Mouse (Mus musculus) hindbrain, embryonic 11.5 days (tissue): ENCODE data around the gene Il33. TPM values are rescaled to one million over a fixed set of nuclear protein-coding genes. Genes with fewer than 3 reads are reported as not detected.

Experiments
- ATAC-seq: fragments of 200-750 bp; cut with Nextera tagmentation; 2 replicates; pipeline ENCODE4 v1.8.0; 2017; ENCODE audit warnings: mild to moderate bottlenecking, moderate TSS enrichment, moderate library complexity; ENCODE audit not compliant: low FRiP score
- DNase-seq: peaks from one replicate; pipeline ENCODE4 v3.0.0-alpha.2; 2015; ENCODE audit warnings: low spot score
- H3K27ac ChIP-seq: fragments of 300-500 bp; sonication (generic); 2 replicates; pipeline ENCODE4 v1.5.1; 2014; ENCODE audit warnings: mild to moderate bottlenecking, low read depth, low read length
- H3K27me3 ChIP-seq: fragments of 300-500 bp; sonication (generic); 2 replicates; pipeline ENCODE4 v1.6.1; 2014; ENCODE audit warnings: mild to moderate bottlenecking, low read length, moderate library complexity, mixed read lengths; ENCODE audit not compliant: control insufficient read depth, insufficient read depth
- H3K36me3 ChIP-seq: fragments of 300-500 bp; sonication (generic); 2 replicates; pipeline ENCODE4 v1.6.1; 2014; ENCODE audit warnings: mild to moderate bottlenecking, low read length, moderate library complexity, mixed read lengths; ENCODE audit not compliant: control insufficient read depth, insufficient read depth
- H3K4me1 ChIP-seq: fragments of 300-500 bp; sonication (generic); replicated peaks from 2 replicates; pipeline ENCODE4 v1.6.1; 2014; ENCODE audit warnings: low read length, mixed read lengths; ENCODE audit not compliant: control insufficient read depth, insufficient read depth
- H3K4me2 ChIP-seq: fragments of 300-500 bp; sonication (generic); replicated peaks from 2 replicates; pipeline ENCODE4 v1.6.1; 2014; ENCODE audit warnings: mild to moderate bottlenecking, low read depth, low read length
- H3K4me3 ChIP-seq: fragments of 300-500 bp; sonication (generic); 2 replicates; pipeline ENCODE4 v1.5.1; 2014; ENCODE audit warnings: low read depth, low read length
- H3K9ac ChIP-seq: fragments of 300-500 bp; sonication (generic); 2 replicates; pipeline ENCODE4 v1.6.1; 2014; ENCODE audit warnings: low read depth, low read length
- H3K9me3 ChIP-seq: fragments of 300-500 bp; sonication (generic); 2 replicates; pipeline ENCODE4 v1.6.1; 2016; ENCODE audit warnings: low read length; ENCODE audit not compliant: control insufficient read depth
- WGBS: fragments of 180-500 bp; shearing (Covaris S2); extraction: QIAGEN DNeasy Blood & Tissue Kit; methylation state at CpG from one replicate; pipeline ENCODE4 v1.1.7; 2014; 5-methylcytosine and 5-hydroxymethylcytosine counted together
- polyA plus RNA-seq: library from polyadenylated mRNA; unstranded; fragments of >200 nt; fragmentation: Nextera tagmentation; extraction: Ambion mirVana; gene quantifications from 2 replicates; pipeline ENCODE4 v1.2.1, GENCODE M21; 2014

Il33 gene
- polyA plus RNA-seq, 1 experiment from 2014 or later = 2.1 TPM

DNA sequence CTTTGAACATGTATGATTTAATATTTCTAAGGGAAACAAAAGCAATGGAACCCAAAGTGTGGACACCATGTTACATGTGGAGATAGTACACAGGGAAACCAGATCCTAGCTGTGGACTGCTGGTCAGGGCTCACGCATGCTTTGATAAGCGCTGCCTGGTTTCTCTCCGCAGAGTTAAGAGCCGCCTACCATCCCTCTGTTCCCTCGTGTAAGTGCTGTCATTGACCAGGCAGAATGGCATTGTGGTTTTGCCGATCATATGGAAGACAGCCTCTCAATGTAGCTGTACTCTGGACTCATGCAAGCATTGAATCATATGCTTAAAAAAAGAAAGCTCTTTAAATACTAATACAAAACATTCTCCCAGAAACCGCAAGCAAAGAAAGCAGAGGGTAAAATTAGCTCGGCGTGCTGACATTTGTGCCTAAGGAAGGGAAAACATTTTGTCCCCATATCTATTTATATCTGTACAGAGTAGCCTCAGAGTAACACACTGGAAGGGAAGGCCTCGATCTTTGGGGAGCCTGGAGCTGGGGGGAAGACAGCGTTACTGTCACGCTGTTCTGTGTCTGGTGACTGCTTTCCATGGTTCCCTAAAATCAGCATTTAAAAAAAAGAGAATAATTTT, 61.7 kb downstream of the Il33 start:
- no peak for ATAC-seq
- Histone ChIP-seq H3K4me3 (no peak overlapping the region), H3K4me1 (no peaks in the 10 kb centered on the region), H3K36me3 (no peaks in the 10 kb centered on the region), H3K4me2 (no peak overlapping the region), H3K9ac (no peak overlapping the region), H3K27me3 (no peaks in the 10 kb centered on the region), H3K27ac (no peak overlapping the region), H3K9me3 (no peaks in the 10 kb centered on the region)
- 88% methylated on average over 12 of the region's 12 CpGs for WGBS
- no peak for DNase-seq

DNA sequence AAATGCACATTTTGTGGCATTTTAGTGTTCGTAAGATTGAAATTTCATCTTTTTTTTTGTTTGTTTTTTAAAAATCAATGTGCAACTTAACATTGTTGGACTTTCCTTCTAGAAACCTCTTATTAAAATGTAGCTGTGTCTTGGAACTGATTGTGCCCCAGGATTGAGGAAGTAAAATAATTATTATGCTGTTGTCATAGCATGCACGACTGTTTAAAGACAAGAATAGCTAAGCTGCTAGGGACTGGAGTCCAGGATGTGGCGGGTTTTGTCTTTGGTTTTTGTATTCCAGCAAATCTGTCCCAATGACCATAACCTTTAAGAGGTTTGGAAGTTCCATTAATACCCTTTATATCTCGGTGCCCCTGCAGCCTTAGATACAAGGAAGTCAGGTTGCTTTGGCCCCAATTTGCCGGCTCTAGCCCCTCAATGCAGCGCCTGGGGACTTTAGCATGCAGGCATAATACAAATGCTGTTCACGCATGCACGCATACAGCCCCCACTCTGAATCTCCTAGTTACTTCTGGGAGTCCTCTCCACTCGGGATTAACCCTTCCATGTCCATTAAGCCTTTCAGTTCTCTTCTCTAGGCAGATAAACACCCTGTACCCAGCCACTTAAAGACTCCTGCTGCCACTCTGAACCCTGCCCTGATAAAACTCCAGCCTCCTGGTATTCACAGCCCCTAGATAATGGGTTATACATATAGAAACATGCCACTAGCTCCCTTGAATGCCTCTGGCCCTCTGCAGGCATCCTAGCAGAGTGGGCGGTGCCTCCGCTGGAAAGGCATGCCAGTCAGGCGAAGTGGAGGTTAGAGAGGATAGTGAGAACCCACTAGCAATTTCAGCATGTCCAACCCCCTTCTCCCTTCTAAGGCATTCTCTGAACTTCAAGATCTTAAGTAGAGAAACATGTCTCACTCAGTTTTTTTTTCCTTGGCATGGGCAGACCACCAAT, 75.8 kb downstream of the Il33 start:
- peak; percentile 16 for DNase-seq

DNA sequence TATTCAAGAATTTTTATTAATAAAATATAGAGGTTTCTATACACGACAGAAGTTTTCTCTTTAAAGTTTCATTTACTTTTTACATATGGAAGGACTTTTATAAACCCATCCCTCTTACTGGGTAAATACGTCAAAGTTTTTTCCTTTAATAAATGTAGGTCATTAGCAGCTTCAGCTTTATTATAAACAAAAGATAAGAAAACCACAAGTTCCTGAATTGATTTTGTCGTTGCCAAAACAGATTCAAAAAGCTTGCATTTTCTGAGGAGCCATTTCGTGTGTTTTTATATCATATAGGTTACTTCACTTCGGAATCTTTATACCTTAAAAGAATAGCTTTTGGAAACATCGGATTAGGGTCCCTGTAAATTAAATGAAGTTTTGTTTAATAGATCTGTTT, 76.6 kb downstream of the Il33 start:
- H3K4me1 ChIP-seq = no peaks in the 10 kb centered on the region
- WGBS = 86% methylated on average over 6 of the region's 6 CpGs
- no peaks in the 10 kb centered on the region for H3K36me3 ChIP-seq

More for the DNA sequence above, 75.8 kb downstream of the Il33 start:
- no peak overlapping the region for H3K27ac ChIP-seq
- H3K27me3 ChIP-seq = no peaks in the 10 kb centered on the region
- H3K9ac ChIP-seq = no peak overlapping the region
- WGBS = 46% methylated on average over 12 of the region's 12 CpGs
- H3K4me2 ChIP-seq = no peak overlapping the region
- no peaks in the 10 kb centered on the region for H3K36me3 ChIP-seq
- no peaks in the 10 kb centered on the region for H3K9me3 ChIP-seq
- no peak overlapping the region for H3K4me3 ChIP-seq
- no peak for ATAC-seq
- H3K4me1 ChIP-seq = no peaks in the 10 kb centered on the region

DNA sequence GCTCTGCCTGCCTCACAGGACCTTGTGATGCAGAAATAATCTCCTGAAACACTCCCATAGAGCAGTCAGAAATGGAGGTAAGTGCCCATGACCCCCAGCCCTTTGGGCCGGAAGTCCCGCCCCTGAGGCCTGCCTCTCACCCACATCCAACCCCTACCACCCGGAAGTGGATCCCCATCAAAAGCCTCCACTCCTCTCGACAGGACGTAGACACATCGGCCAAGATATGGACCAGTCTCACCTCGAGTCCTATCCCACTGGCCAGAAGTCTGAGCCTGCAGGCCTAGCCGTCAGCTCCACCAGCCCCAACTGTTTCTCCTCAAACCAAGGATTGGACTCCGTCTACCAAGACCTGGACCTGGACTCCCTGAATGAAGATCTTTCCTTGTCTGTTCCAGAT, 78.7 kb downstream of the Il33 start, which contains the start of gene Trpd52l3:
Trpd52l3 (plus strand) TSS at position 170 of the 400 bp plus-strand sequence.
- ATAC-seq = no peak
- 93% methylated on average over 9 of the region's 9 CpGs for WGBS
- H3K9ac ChIP-seq = no peak within 1 kb of the TSS

More for the DNA sequence above, 76.6 kb downstream of the Il33 start:
- Histone ChIP-seq H3K27ac (no peak overlapping the region), H3K27me3 (no peaks in the 10 kb centered on the region), H3K4me2 (no peak overlapping the region), H3K9ac (no peak overlapping the region), H3K4me3 (no peak overlapping the region), H3K9me3 (no peaks in the 10 kb centered on the region)
- no peak for DNase-seq
- no peak for ATAC-seq

DNA sequence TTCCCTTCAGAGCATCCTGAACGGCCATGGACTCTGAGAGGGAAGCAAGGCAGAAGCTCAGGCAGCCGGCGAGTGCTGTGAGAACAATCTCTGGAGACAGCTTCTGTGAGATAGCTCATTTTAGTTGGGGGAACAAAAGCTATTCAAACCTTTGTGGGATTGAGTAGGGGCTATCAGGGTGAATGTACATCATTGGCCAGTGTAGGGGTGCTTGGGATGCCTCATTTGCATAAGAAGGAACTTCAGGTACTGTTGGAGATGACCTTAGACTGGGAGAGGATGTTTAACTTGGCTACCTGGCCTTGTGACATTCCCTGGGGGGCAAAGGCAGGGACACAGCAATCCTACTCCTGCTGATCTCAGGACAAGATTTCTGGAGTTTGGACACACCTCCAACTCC, 81.5 kb downstream of the Il33 start:
- Histone ChIP-seq H3K27ac (no peak overlapping the region), H3K36me3 (no peaks in the 10 kb centered on the region), H3K4me2 (no peak overlapping the region), H3K9ac (no peak overlapping the region), H3K9me3 (no peaks in the 10 kb centered on the region), H3K4me1 (no peaks in the 10 kb centered on the region), H3K27me3 (no peaks in the 10 kb centered on the region), H3K4me3 (no peak overlapping the region)
- DNase-seq = no peak
- no peak for ATAC-seq
- 75% methylated on average over 3 of the region's 3 CpGs for WGBS

More for the DNA sequence above, 78.7 kb downstream of the Il33 start, which contains the start of gene Trpd52l3:
- no peak within 1 kb of the TSS for H3K4me3 ChIP-seq
- no peak for DNase-seq
- no peaks in the 10 kb centered on the region for H3K4me1 ChIP-seq
- H3K27ac ChIP-seq = no peak within 1 kb of the TSS
- H3K4me2 ChIP-seq = no peak within 1 kb of the TSS
- H3K36me3 ChIP-seq = no peaks in the 10 kb centered on the region
- H3K9me3 ChIP-seq = no peaks in the 10 kb centered on the region
- no peaks in the 10 kb centered on the region for H3K27me3 ChIP-seq

Other genes with a start within 250 kb of the Il33 start
- gene Mlana, start 227.3 kb upstream of the Il33 start, polyA plus RNA-seq = 0.19 and 0.33 TPM in 2 replicates
- gene 9930021J03Rik, start 119.1 kb upstream of the Il33 start, polyA plus RNA-seq = 9.0 and 9.8 TPM in 2 replicates
- 41.1 and 45.1 TPM in 2 replicates for gene Ranbp6, start 112.1 kb upstream of the Il33 start, polyA plus RNA-seq
- gene Trpd52l3, start 78.7 kb downstream of the Il33 start, polyA plus RNA-seq = not detected in 2 replicates
- gene Uhrf2, start 105.4 kb downstream of the Il33 start, polyA plus RNA-seq = 84.6 and 90.4 TPM in 2 replicates